Mouse (Mus musculus) embryo, embryonic 10.5 days (tissue): ENCODE results near the gene Ccdc180.
A peak's percentile ranks its signal among the peaks of the same experiment; 100 is the strongest.

Experiments used
- DNase-seq: peaks from one replicate; pipeline ENCODE4 v3.0.0-alpha.2; 2015; ENCODE audit warnings: low spot score

Gene Ccdc180

GRCm38 (mm10) chr4:45911256-45911655 is 21.2 kb downstream of the Ccdc180 start:
- no peak for DNase-seq

GRCm38 (mm10) chr4:45911876-45912275 is 21.8 kb downstream of the Ccdc180 start:
- no peak for DNase-seq

- DNase-seq: peak; percentile 7
Measured at GRCm38 (mm10) chr4:45917091-45917490, 27.0 kb downstream of the Ccdc180 start.

GRCm38 (mm10) chr4:45921663-45922435 is 31.7 kb downstream of the Ccdc180 start:
- DNase-seq: no peak

- DNase-seq: no peak
Measured at GRCm38 (mm10) chr4:45924011-45924410, 33.9 kb downstream of the Ccdc180 start.

- no peak for DNase-seq
Measured at GRCm38 (mm10) chr4:45928561-45928960, 38.5 kb downstream of the Ccdc180 start.

GRCm38 (mm10) chr4:45941628-45942044 is 51.5 kb downstream of the Ccdc180 start:
- peak; percentile 85 for DNase-seq

- DNase-seq: no peak
Measured at GRCm38 (mm10) chr4:45947729-45948128, 57.6 kb downstream of the Ccdc180 start.

- DNase-seq: no peak
Measured at GRCm38 (mm10) chr4:45949109-45949848, 59.2 kb downstream of the Ccdc180 start.

- no peak for DNase-seq
Measured at GRCm38 (mm10) chr4:45951830-45952229, 61.7 kb downstream of the Ccdc180 start.

- DNase-seq: no peak
Measured at GRCm38 (mm10) chr4:45953025-45953919, 63.2 kb downstream of the Ccdc180 start.

- DNase-seq: no peak
Measured at GRCm38 (mm10) chr4:45955235-45955634, 65.1 kb downstream of the Ccdc180 start.

GRCm38 (mm10) chr4:45956131-45956530 is 66.0 kb downstream of the Ccdc180 start:
- no peak for DNase-seq

- DNase-seq: no peak
Measured at GRCm38 (mm10) chr4:45956706-45957105, 66.6 kb downstream of the Ccdc180 start.

- no peak for DNase-seq
Measured at GRCm38 (mm10) chr4:45964771-45965439, 74.8 kb downstream of the Ccdc180 start, which contains the start of gene Tdrd7. Tdrd7 (plus strand) TSS chr4:45965334.

- DNase-seq: peak; percentile 58
Measured at GRCm38 (mm10) chr4:45965737-45966447, 75.8 kb downstream of the Ccdc180 start.

- peak; percentile 45 for DNase-seq
Measured at GRCm38 (mm10) chr4:45966716-45967115, 76.6 kb downstream of the Ccdc180 start.

GRCm38 (mm10) chr4:45967479-45968341 is 77.6 kb downstream of the Ccdc180 start:
- peak; percentile 74 for DNase-seq

- no peak for DNase-seq
Measured at GRCm38 (mm10) chr4:45969051-45969450, 78.9 kb downstream of the Ccdc180 start.

- DNase-seq: no peak
Measured at GRCm38 (mm10) chr4:45970048-45970560, 80.0 kb downstream of the Ccdc180 start.
